Mouse (Mus musculus) CH12.LX (cell line): ENCODE measurements around the gene Il16. TPM values are rescaled to one million over a fixed set of nuclear protein-coding genes. Genes with fewer than 3 reads are reported as not detected.

Experiments used
- DNase-seq: peaks from one replicate; pipeline ENCODE4 v3.0.0-alpha.2; 2013; ENCODE audit errors: extremely low read depth
- H3K27ac ChIP-seq: 2 replicates; pipeline ENCODE4 v1.5.1; 2012; ENCODE audit warnings: low read depth, mild to moderate bottlenecking, control low read depth, moderate library complexity; ENCODE audit not compliant: insufficient read depth
- H3K27me3 ChIP-seq: replicated peaks from 2 replicates; pipeline ENCODE3; 2012; ENCODE audit warnings: inconsistent platforms
- H3K36me3 ChIP-seq, 2 experiments: replicated peaks in 1 of 2; 2 replicates each; pipeline versions ENCODE3 to v1.6.1; 2012; ENCODE audit warnings: inconsistent platforms in 1 of 2, low read length in 1 of 2, mild to moderate bottlenecking in 1 of 2, mixed read lengths in 1 of 2, moderate library complexity in 1 of 2; ENCODE audit not compliant: control insufficient read depth in 1 of 2, insufficient read depth in 1 of 2
- H3K4me1 ChIP-seq, 2 experiments: 2 replicates each; pipeline ENCODE4 v1.6.1; 2012; ENCODE audit warnings: inconsistent platforms in 1 of 2, moderate library complexity in 1 of 2; ENCODE audit not compliant: insufficient read depth in 2 of 2, control insufficient read depth in 1 of 2
- H3K4me2 ChIP-seq: 2 replicates; pipeline ENCODE4 v1.6.1; 2012; ENCODE audit warnings: low read depth, mild to moderate bottlenecking, control low read depth; ENCODE audit not compliant: poor library complexity, insufficient read depth, severe bottlenecking
- H3K4me3 ChIP-seq, 3 experiments: fragments of 150-350 bp in 1 of 3; sonication (generic) in 1 of 3; replicated peaks in 1 of 3; 2 replicates each; pipeline versions ENCODE3 to v1.5.1; 2011 to 2012; ENCODE audit warnings: low read depth in 2 of 3, low read length in 2 of 3, mild to moderate bottlenecking in 2 of 3, moderate library complexity in 2 of 3, control low read depth in 1 of 3, improper control_type of control experiment in 1 of 3, inconsistent platforms in 1 of 3, mixed read lengths in 1 of 3; ENCODE audit not compliant: poor library complexity in 1 of 3
- H3K79me2 ChIP-seq: replicated peaks from 2 replicates; pipeline ENCODE4 v1.6.1; 2012; ENCODE audit warnings: mild to moderate bottlenecking, moderate library complexity; ENCODE audit not compliant: control insufficient read depth, poor library complexity, insufficient read depth, severe bottlenecking; ENCODE audit errors: extremely low read depth
- H3K9ac ChIP-seq: 2 replicates; pipeline ENCODE4 v1.6.1; 2012; ENCODE audit warnings: low read depth, mild to moderate bottlenecking, control low read depth, moderate library complexity; ENCODE audit not compliant: insufficient read depth
- H3K9me3 ChIP-seq: replicated peaks from 2 replicates; pipeline ENCODE3; 2012; ENCODE audit warnings: low read length, inconsistent platforms, mixed read lengths
- CHD1 ChIP-seq: IDR thresholded peaks from 2 replicates; pipeline ENCODE4 v1.6.1; 2012; ENCODE audit warnings: low read depth, low read length, improper control_type of control experiment, inconsistent platforms
- CHD2 ChIP-seq: IDR thresholded peaks from 2 replicates; pipeline ENCODE4 v1.6.1; 2011; ENCODE audit warnings: low read length, improper control_type of control experiment
- CTCF ChIP-seq, 2 experiments: IDR thresholded peaks in 1 of 2; conservative IDR thresholded peaks in 1 of 2; 2 replicates each; pipeline ENCODE4 v1.5.1; 2011 to 2012; ENCODE audit warnings: low read depth in 2 of 2, low read length in 2 of 2, improper control_type of control experiment in 1 of 2, inconsistent platforms in 1 of 2, mild to moderate bottlenecking in 1 of 2, moderate library complexity in 1 of 2
- EP300 ChIP-seq: IDR thresholded peaks from 2 replicates; pipeline ENCODE4 v1.6.1; 2011; ENCODE audit warnings: low read length, improper control_type of control experiment
- ETS1 ChIP-seq: conservative IDR thresholded peaks from 2 replicates; pipeline ENCODE4 v1.6.1; 2012; ENCODE audit warnings: low read depth, mild to moderate bottlenecking, inconsistent platforms, low read length, improper control_type of control experiment, moderate library complexity
- GABPA ChIP-seq: IDR thresholded peaks from 2 replicates; pipeline ENCODE4 v1.6.1; 2012; ENCODE audit warnings: low read depth, low read length, improper control_type of control experiment, inconsistent platforms; ENCODE audit not compliant: insufficient replicate concordance
- HCFC1 ChIP-seq: IDR thresholded peaks from 2 replicates; pipeline ENCODE4 v1.6.1; 2012; ENCODE audit warnings: low read depth, mild to moderate bottlenecking, inconsistent platforms, low read length, improper control_type of control experiment
- JUN ChIP-seq: IDR thresholded peaks from 2 replicates; pipeline ENCODE4 v1.6.1; 2011; ENCODE audit warnings: low read depth, mild to moderate bottlenecking, low read length, improper control_type of control experiment, moderate library complexity; ENCODE audit not compliant: insufficient read depth
- JUND ChIP-seq: conservative IDR thresholded peaks from 2 replicates; pipeline ENCODE4 v1.6.1; 2011; ENCODE audit warnings: low read depth, low read length, improper control_type of control experiment
- MEF2A ChIP-seq: IDR thresholded peaks from 2 replicates; pipeline ENCODE4 v1.6.1; 2014; ENCODE audit warnings: low read depth, mild to moderate bottlenecking, inconsistent platforms, low read length, improper control_type of control experiment, borderline replicate concordance
- MYC ChIP-seq: IDR thresholded peaks from 2 replicates; pipeline ENCODE4 v1.6.1; 2011; ENCODE audit warnings: low read depth, mild to moderate bottlenecking, improper control_type of control experiment, low read length
- NRF1 ChIP-seq: IDR thresholded peaks from 2 replicates; pipeline ENCODE4 v1.6.1; 2014; ENCODE audit warnings: low read depth, mild to moderate bottlenecking, inconsistent platforms, low read length, improper control_type of control experiment, moderate library complexity
- POLR2A ChIP-seq: IDR thresholded peaks from 2 replicates; pipeline ENCODE4 v1.6.1; 2011; ENCODE audit warnings: low read depth, mild to moderate bottlenecking, improper control_type of control experiment, low read length
- POLR2AphosphoS2 ChIP-seq: IDR thresholded peaks from 2 replicates; pipeline ENCODE4 v1.6.1; 2011; ENCODE audit warnings: low read depth, low read length, improper control_type of control experiment
- RAD21 ChIP-seq: IDR thresholded peaks from 2 replicates; pipeline ENCODE4 v1.6.1; 2011; ENCODE audit warnings: low read depth, mild to moderate bottlenecking, low read length, improper control_type of control experiment, moderate library complexity
- RCOR1 ChIP-seq: conservative IDR thresholded peaks from 2 replicates; pipeline ENCODE4 v1.6.1; 2012; ENCODE audit warnings: low read depth, mild to moderate bottlenecking, inconsistent platforms, low read length, improper control_type of control experiment
- SIN3A ChIP-seq: IDR thresholded peaks from 2 replicates; pipeline ENCODE4 v1.6.1; 2012; ENCODE audit warnings: low read length, improper control_type of control experiment, inconsistent platforms
- SMC3 ChIP-seq: IDR thresholded peaks from 2 replicates; pipeline ENCODE4 v1.6.1; 2011; ENCODE audit warnings: low read depth, low read length, improper control_type of control experiment
- TBP ChIP-seq: conservative IDR thresholded peaks from 2 replicates; pipeline ENCODE4 v1.6.1; 2011; ENCODE audit warnings: low read depth, low read length, improper control_type of control experiment
- TCF12 ChIP-seq: IDR thresholded peaks from 2 replicates; pipeline ENCODE4 v1.6.1; 2014; ENCODE audit warnings: low read depth, mild to moderate bottlenecking, inconsistent platforms, low read length, improper control_type of control experiment
- UBTF ChIP-seq: IDR thresholded peaks from 2 replicates; pipeline ENCODE4 v1.6.1; 2012; ENCODE audit warnings: low read depth, mild to moderate bottlenecking, inconsistent platforms, low read length, improper control_type of control experiment, moderate library complexity
- USF1 ChIP-seq: IDR thresholded peaks from 2 replicates; pipeline ENCODE4 v1.6.1; 2014; ENCODE audit warnings: low read depth, mild to moderate bottlenecking, inconsistent platforms, low read length, improper control_type of control experiment
- USF2 ChIP-seq: conservative IDR thresholded peaks from 2 replicates; pipeline ENCODE4 v1.6.1; 2011; ENCODE audit warnings: low read depth, low read length, improper control_type of control experiment
- ZNF384 ChIP-seq: IDR thresholded peaks from 2 replicates; pipeline ENCODE4 v1.6.1; 2012; ENCODE audit warnings: low read depth, low read length, improper control_type of control experiment, inconsistent platforms
- dilution Hi-C: fragments of 300-500 bp; cut with MboI; formaldehyde crosslinking; loops from 2 replicates; pipeline ENCODE4 v1.14.3; 2020; ENCODE audit warnings: low sequenced_read_pairs; ENCODE audit not compliant: extremely low pct_unique_long_range_greater_than_20kb, extremely low pct_ligation_motif_present
- in situ Hi-C: fragments of 300-500 bp; cut with MboI; formaldehyde crosslinking; loops from 3 replicates; pipeline ENCODE4 v1.14.3; 2019; ENCODE audit warnings: low sequenced_read_pairs, low pct_ligation_motif_present, low pct_unique_long_range_greater_than_20kb, mixed read lengths
- polyA plus RNA-seq: library from polyadenylated mRNA; unstranded; fragments of >175 nt; gene quantifications from 2 replicates; pipeline ENCODE4 v1.2.1, GENCODE M21; 2012; ENCODE audit warnings: low read depth; ENCODE audit not compliant: insufficient read length
- total RNA-seq, 2 experiments: library from RNA; depleted of rRNA; stranded (reverse); fragments of 300-350 nt in 1 of 2; fragments of >200 nt in 1 of 2; gene quantifications; 2 replicates each; pipeline ENCODE4 v1.2.3; 2012 to 2014

Il16 gene
- total and polyA plus RNA-seq, 3 experiments, result 39.8 to 62.1 (median 55.5) TPM

GRCm38 (mm10) chr7:83662711-83663375 is 82.7 kb downstream of the Il16 start:
- Histone ChIP-seq H3K9me3 (peaks cover 6% of the 10 kb centered on the region), H3K36me3 (peaks cover 0 to under 1% of the 10 kb centered on the region in 2 experiments), H3K9ac (no peak overlapping the region), H3K4me1 (peaks cover 19 to 52% of the 10 kb centered on the region in 2 experiments), H3K4me3 (no peak overlapping the region), H3K27ac (no peak overlapping the region), H3K27me3 (no peaks in the 10 kb centered on the region), H3K4me2 (no peak overlapping the region), H3K79me2 (no peaks in the 10 kb centered on the region)
- dilution Hi-C loops, result no loop called here
- no peak for DNase-seq
- TF ChIP-seq NRF1, result no peak
- no peak for TF ChIP-seq USF1
- TF ChIP-seq USF2, result no peak
- no peak for TF ChIP-seq SMC3
- TF ChIP-seq CTCF (conservative IDR thresholded peaks at IDR 0.05 in 1 of 2, IDR thresholded peaks at IDR 0.05 in 1 of 2; ENCODE audit: low read depth in 2 of 2, low read length in 2 of 2), result no peak
- no peak for TF ChIP-seq CHD2
- no peak for TF ChIP-seq RAD21
- no peak for TF ChIP-seq JUND
- TF ChIP-seq CHD1, result no peak
- TF ChIP-seq TCF12, result no peak
- in situ Hi-C loops, result loop anchor here (25.0 kb wide), 1 partner anchor 224 kb away; the partner anchor contains the start of genes Mesd and Tlnrd1

- H3K4me3 ChIP-seq, result no peak overlapping the region
- no peak overlapping the region for H3K27ac ChIP-seq
- no peak overlapping the region for H3K4me2 ChIP-seq
- H3K9me3 ChIP-seq, result peaks cover 12% of the 10 kb centered on the region
- H3K36me3 ChIP-seq, result peaks cover 0 to 2% of the 10 kb centered on the region in 2 experiments
- TF ChIP-seq NRF1, result no peak
- TF ChIP-seq MEF2A, result no peak
- no peak for TF ChIP-seq SIN3A
- no peak for TF ChIP-seq RCOR1
- no peak for TF ChIP-seq POLR2AphosphoS2
- TF ChIP-seq HCFC1, result no peak
- no peak for TF ChIP-seq MYC
- no peak for TF ChIP-seq POLR2A
- no peak for TF ChIP-seq CHD2
- no peak for TF ChIP-seq JUN
- TF ChIP-seq TBP, result no peak
- TF ChIP-seq ZNF384, result no peak
- TF ChIP-seq EP300, result no peak
- TF ChIP-seq CTCF (conservative IDR thresholded peaks at IDR 0.05 in 1 of 2, IDR thresholded peaks at IDR 0.05 in 1 of 2; ENCODE audit: low read depth in 2 of 2, low read length in 2 of 2), result no peak
- no peak for TF ChIP-seq SMC3
- TF ChIP-seq UBTF, result no peak
- no peak for TF ChIP-seq GABPA
- TF ChIP-seq ETS1, result no peak
- dilution Hi-C loops, result no loop called here
- no peaks in the 10 kb centered on the region for H3K79me2 ChIP-seq
- H3K9ac ChIP-seq, result no peak overlapping the region
- DNase-seq, result no peak
- in situ Hi-C loops, result loop anchor here (25.0 kb wide), 1 partner anchor 226 kb away; the partner anchor contains the start of genes Mesd and Tlnrd1
- H3K4me1 ChIP-seq, result peaks cover 19 to 54% of the 10 kb centered on the region in 2 experiments
- no peaks in the 10 kb centered on the region for H3K27me3 ChIP-seq
Observed at GRCm38 (mm10) chr7:83661763-83662162, 83.8 kb downstream of the Il16 start.
